In the genomic region with DNA sequence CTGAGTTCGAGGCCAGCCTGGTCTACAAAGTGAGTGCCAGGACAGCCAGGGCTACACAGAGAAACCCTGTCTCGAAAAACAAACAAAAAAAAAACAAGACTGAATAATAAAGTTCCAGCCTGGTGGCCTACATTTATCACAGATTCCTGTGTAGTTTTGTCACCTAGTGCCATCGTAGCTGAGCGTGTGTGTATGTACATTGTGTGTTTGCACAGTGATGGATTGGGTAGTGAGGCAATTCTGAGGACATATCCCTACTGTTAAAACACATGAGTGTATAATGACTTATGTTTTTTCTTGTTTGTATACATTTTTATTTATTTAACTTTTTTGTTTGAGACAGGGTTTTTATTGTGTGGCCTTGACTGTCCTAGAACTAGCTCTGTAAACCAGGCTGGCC, we compare ENCODE assay signal across 29 mouse cellular contexts. TPM values are rescaled to one million over a fixed set of nuclear protein-coding genes. Genes with fewer than 3 reads are reported as not detected.
"Had no signal": no experiment of that assay in that cellular context is flagged by ENCODE, and none has a peak within 500 bp of the region (broad histone marks: within the 10 kb centered on the region; RNA-seq: fewer than 3 reads in every experiment).

No protein-coding gene starts in this region.

- DNase-seq: cerebellum, adult 18-20 months; cerebellum, adult 2 months; cerebellum, adult 8-10 months; cerebellum, adult 9-10 months; cerebellum, adult 9-11 months; cerebellum, postnatal 10 days; cerebellum, postnatal 14 days; cerebellum, postnatal 25 days; cerebellum, postnatal 36 days; embryo, embryonic 11 days; forebrain, postnatal 0 days; gastrocnemius, adult 2 months; gastrocnemius, postnatal 10 days; gastrocnemius, postnatal 14 days; gastrocnemius, postnatal 25 days; gastrocnemius, postnatal 36 days; heart, adult 11 months had no signal

- H3K27me3 ChIP-seq: embryonic facial prominence, embryonic 12.5 days; embryonic facial prominence, embryonic 13.5 days; embryonic facial prominence, embryonic 15.5 days; forebrain, embryonic 12.5 days; forebrain, embryonic 13.5 days; forebrain, embryonic 15.5 days had no signal

- H3K27ac ChIP-seq: embryonic facial prominence, embryonic 10.5 days; embryonic facial prominence, embryonic 12.5 days; embryonic facial prominence, embryonic 13.5 days; embryonic facial prominence, embryonic 15.5 days; forebrain, embryonic 10.5 days; forebrain, embryonic 12.5 days; forebrain, embryonic 13.5 days; forebrain, embryonic 15.5 days; gastrocnemius, adult 2 months had no signal

- H3K4me1 ChIP-seq: embryonic facial prominence, embryonic 10.5 days; embryonic facial prominence, embryonic 12.5 days; embryonic facial prominence, embryonic 13.5 days; embryonic facial prominence, embryonic 15.5 days; forebrain, embryonic 10.5 days; forebrain, embryonic 12.5 days; forebrain, embryonic 13.5 days; forebrain, embryonic 15.5 days had no signal

- H3K36me3 ChIP-seq: embryonic facial prominence, embryonic 10.5 days; embryonic facial prominence, embryonic 12.5 days; embryonic facial prominence, embryonic 13.5 days; embryonic facial prominence, embryonic 15.5 days; forebrain, embryonic 10.5 days; forebrain, embryonic 12.5 days; forebrain, embryonic 15.5 days had no signal

- H3K9ac ChIP-seq: embryonic facial prominence, embryonic 12.5 days; embryonic facial prominence, embryonic 13.5 days; embryonic facial prominence, embryonic 15.5 days; forebrain, embryonic 12.5 days; forebrain, embryonic 13.5 days; forebrain, embryonic 15.5 days; forebrain, postnatal 0 days had no signal

- ATAC-seq: forebrain, embryonic 13.5 days; forebrain, embryonic 14.5 days; forebrain, embryonic 15.5 days; forebrain, embryonic 16.5 days; forebrain, postnatal 0 days had no signal

- H3K9me3 ChIP-seq: embryonic facial prominence, embryonic 10.5 days; embryonic facial prominence, embryonic 12.5 days; embryonic facial prominence, embryonic 13.5 days; embryonic facial prominence, embryonic 15.5 days; forebrain, embryonic 10.5 days; forebrain, embryonic 12.5 days; forebrain, embryonic 13.5 days; forebrain, embryonic 15.5 days had no signal

- H3K4me2 ChIP-seq: embryonic facial prominence, embryonic 12.5 days; embryonic facial prominence, embryonic 13.5 days; embryonic facial prominence, embryonic 15.5 days; forebrain, embryonic 12.5 days; forebrain, embryonic 13.5 days; forebrain, embryonic 15.5 days had no signal

- H3K4me3 ChIP-seq: embryonic facial prominence, embryonic 10.5 days; embryonic facial prominence, embryonic 12.5 days; embryonic facial prominence, embryonic 13.5 days; embryonic facial prominence, embryonic 15.5 days; erythroblast, embryonic 14.5 days; forebrain, embryonic 10.5 days; forebrain, embryonic 12.5 days; forebrain, embryonic 13.5 days; forebrain, embryonic 15.5 days; gastrocnemius, adult 2 months had no signal

RNA-seq across cellular contexts. Expression of a gene that starts 58.2 kb away (rescaled TPM):
- total RNA-seq: common myeloid progenitor, adult 5-6 weeks had no signal
